Comparison of ENCODE assay signal across 8 mouse cellular contexts in the genomic region with DNA sequence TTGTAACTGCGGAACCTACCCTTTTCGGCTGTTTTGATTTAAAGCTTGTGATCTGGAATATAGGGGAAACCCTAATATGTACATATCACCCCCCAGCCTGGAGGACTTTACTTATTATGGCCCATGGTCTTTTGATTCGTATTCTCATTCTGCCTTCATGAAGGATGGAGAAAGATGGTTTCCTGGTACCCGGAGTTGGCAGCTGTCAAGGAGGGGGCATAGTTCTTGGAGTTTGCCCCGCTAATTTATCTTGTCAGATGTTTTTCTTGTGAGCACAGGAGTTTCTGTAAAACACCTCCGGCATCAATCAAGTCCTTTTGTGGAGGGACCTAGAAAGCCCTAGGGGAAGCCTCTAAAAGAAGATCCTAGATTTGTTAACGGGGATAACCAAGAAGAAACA. TPM values are rescaled to one million over a fixed set of nuclear protein-coding genes. Genes with fewer than 3 reads are reported as not detected.
DNase-seq lines count a peak whose midpoint lies in the region; ATAC-seq lines count a peak whose summit lies in the region.

No protein-coding gene starts in this region.

- H3K27me3 ChIP-seq in heart, embryonic 13.5 days (replicated peaks) = no peaks in the 10 kb centered on the region
- no peaks in the 10 kb centered on the region for H3K27me3 ChIP-seq in intestine, embryonic 14.5 days (replicated peaks; ENCODE audit: control insufficient read depth, insufficient read depth, low read length)
- no peaks in the 10 kb centered on the region for H3K27me3 ChIP-seq in midbrain, embryonic 10.5 days (ENCODE audit: low read depth, poor library complexity, severe bottlenecking)

- no peak for DNase-seq in heart, adult 9 months (ENCODE audit: low spot score in 2 of 2)
- DNase-seq in c-Kit-positive CD71-positive TER-119-negative erythroid progenitor cells, embryonic 14.5 days (ENCODE audit: low read depth) = peak; percentile 27
- peak; percentile 55 for DNase-seq in intestine, embryonic 14.5 days (ENCODE audit: low spot score)
- no peak for DNase-seq in midbrain, embryonic 10.5 days (ENCODE audit: low spot score)
- no peak for DNase-seq in ovary, postnatal 14 days (ENCODE audit: low spot score)
- DNase-seq in urinary bladder, postnatal 14 days (ENCODE audit: low spot score) = no peak
- DNase-seq in adipocyte (ENCODE audit: low spot score) = no peak

- H3K4me1 ChIP-seq in heart, embryonic 13.5 days = peaks cover 7% of the 10 kb centered on the region; the same call in 1 of the 2 replicates
- H3K4me1 ChIP-seq in intestine, embryonic 14.5 days (replicated peaks; ENCODE audit: control insufficient read depth, insufficient read depth, low read length) = peaks cover 6% of the 10 kb centered on the region
- H3K4me1 ChIP-seq in midbrain, embryonic 10.5 days = peaks cover 21% of the 10 kb centered on the region

- no peak for ATAC-seq in heart, embryonic 13.5 days (ENCODE audit: extremely low read depth, insufficient number of reproducible peaks, low FRiP score, low TSS enrichment)
- no peak for ATAC-seq in intestine, embryonic 14.5 days (replicated peaks; ENCODE audit: low FRiP score, low TSS enrichment, low read depth)

- H3K4me2 ChIP-seq in heart, embryonic 13.5 days = peak overlapping the region; percentile 80
- peak overlapping the region; percentile 74 for H3K4me2 ChIP-seq in intestine, embryonic 14.5 days (ENCODE audit: low read length)

- peak overlapping the region; percentile 91 for H3K27ac ChIP-seq in heart, embryonic 13.5 days (replicated peaks)
- peak overlapping the region; percentile 92 for H3K27ac ChIP-seq in intestine, embryonic 14.5 days (ENCODE audit: low read depth)
- H3K27ac ChIP-seq in midbrain, embryonic 10.5 days (replicated peaks) = peak overlapping the region; percentile 99

- no peaks in the 10 kb centered on the region for H3K9me3 ChIP-seq in heart, embryonic 13.5 days
- no peaks in the 10 kb centered on the region for H3K9me3 ChIP-seq in intestine, embryonic 14.5 days (ENCODE audit: control insufficient read depth, low read length)
- H3K9me3 ChIP-seq in midbrain, embryonic 10.5 days (replicated peaks) = no peaks in the 10 kb centered on the region

- H3K9ac ChIP-seq in heart, embryonic 13.5 days = peak overlapping the region; percentile 90
- peak overlapping the region; percentile 79 for H3K9ac ChIP-seq in intestine, embryonic 14.5 days (ENCODE audit: low read length)

- peaks cover 28% of the 10 kb centered on the region for H3K36me3 ChIP-seq in heart, embryonic 13.5 days
- peaks cover 25% of the 10 kb centered on the region for H3K36me3 ChIP-seq in intestine, embryonic 14.5 days (ENCODE audit: control insufficient read depth, insufficient read depth, low read length)
- peaks cover 28% of the 10 kb centered on the region for H3K36me3 ChIP-seq in midbrain, embryonic 10.5 days

- 8% methylated on average over 7 of the region's 7 CpGs for WGBS in heart, embryonic 13.5 days
- 9% methylated on average over 7 of the region's 7 CpGs for WGBS in intestine, embryonic 14.5 days
- WGBS in midbrain, embryonic 10.5 days = 14% methylated on average over 7 of the region's 7 CpGs

- H3K4me3 ChIP-seq in heart, embryonic 13.5 days = peak overlapping the region; percentile 80
- H3K4me3 ChIP-seq in intestine, embryonic 14.5 days (ENCODE audit: low read depth, low read length) = peak overlapping the region; percentile 81
- H3K4me3 ChIP-seq in midbrain, embryonic 10.5 days = peak overlapping the region; percentile 95

RNA-seq across cellular contexts. Expression of gene Cep135, which starts 0.8 kb away (rescaled TPM):
- polyA plus RNA-seq in heart, embryonic 13.5 days (2015; fragmentation: Nextera tagmentation; extraction: Ambion mirVana) = 5.0 and 5.5 TPM in 2 replicates
- 8.2 and 8.4 TPM in 2 replicates for polyA plus RNA-seq in intestine, embryonic 14.5 days (2014; fragmentation: Nextera tagmentation; extraction: Ambion mirVana)
- polyA plus RNA-seq in midbrain, embryonic 10.5 days (2016; fragmentation: Nextera tagmentation; extraction: Ambion mirVana) = 9.6 and 9.9 TPM in 2 replicates

Comparison
In these comparisons a context has a peak if more than half of its experiments do, and no peak if none do; other contexts are left out.
1. DNase-seq: peak in c-Kit-positive CD71-positive TER-119-negative erythroid progenitor cells, embryonic 14.5 days (single experiment) and intestine, embryonic 14.5 days (single experiment); none in heart, adult 9 months (0 of 2), midbrain, embryonic 10.5 days (single experiment), ovary, postnatal 14 days (single experiment), urinary bladder, postnatal 14 days (single experiment) and adipocyte (single experiment).
2. Peak in every context shown above with its lines, with median percentiles within 50 percentile points of each other: H3K27ac ChIP-seq and H3K4me3 ChIP-seq.